Mouse (Mus musculus): ENCODE measurements around the gene Cfap69.
A peak's percentile ranks its signal among the peaks of the same experiment; 100 is the strongest.
"Not testable (repeated sequence)": the region's sequence is repeated elsewhere in the genome, so short reads cannot be mapped to it uniquely, and the experiment has no call there.

The Cfap69 gene

DNA sequence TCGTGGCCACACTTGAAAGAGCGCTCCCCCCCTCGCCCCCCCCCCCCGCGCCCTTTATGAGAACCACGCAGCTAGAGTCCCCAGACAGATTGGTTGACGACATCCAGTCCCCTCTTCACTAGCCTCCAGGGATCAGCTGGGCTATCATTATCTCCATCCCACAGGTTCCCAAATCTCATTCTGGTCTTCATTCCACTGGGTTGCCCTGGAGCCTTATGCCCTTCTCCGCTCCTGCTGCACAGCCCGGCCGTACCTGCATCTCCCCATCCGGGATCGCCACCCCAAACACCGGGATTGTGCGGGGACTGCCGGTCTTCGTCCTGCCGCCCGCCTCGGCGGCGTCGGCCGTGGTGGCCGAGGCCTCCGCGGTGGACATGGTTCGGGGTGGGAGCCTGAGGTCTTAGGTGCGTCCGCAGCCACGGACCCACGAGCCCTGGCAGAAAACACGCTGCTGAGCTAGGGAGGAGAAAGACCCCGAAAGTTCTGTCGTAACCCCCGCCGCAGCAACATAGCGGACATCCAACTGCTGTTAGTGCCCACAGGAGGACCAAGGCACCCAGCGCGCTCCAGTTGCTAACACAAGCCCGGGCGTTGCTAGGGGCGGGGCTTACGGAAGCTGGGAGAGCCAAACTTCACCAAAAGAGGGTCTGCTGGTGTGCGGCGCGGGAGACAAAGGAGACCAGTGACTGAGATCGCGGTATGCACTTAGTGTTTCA lies at the start of gene Cfap69:
Gene Cfap69, minus strand, starts transcription at position 585 of the 716 bp plus-strand sequence.
- DNase-seq (ENCODE audit: low read depth, low spot score): peak; percentile 68

DNA sequence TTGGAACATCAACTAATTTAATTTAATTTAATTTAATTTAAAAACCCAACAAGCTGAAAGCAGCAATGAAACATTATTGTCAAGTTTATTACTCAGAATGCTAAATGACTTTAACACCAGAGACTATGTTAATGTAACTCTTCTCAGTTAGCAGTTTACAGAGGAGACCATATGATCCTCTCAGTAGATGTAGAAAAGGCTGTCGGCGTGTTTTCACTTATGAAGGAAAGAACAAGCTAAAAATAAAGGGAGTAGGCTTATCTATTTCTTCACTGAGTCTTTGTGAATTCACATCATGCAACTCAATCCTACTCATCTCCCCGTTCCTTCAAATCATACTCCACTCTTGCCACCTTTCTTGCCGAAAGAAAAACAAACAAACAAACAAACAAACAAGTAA lies 47.0 kb upstream of the Cfap69 start:
- peak; percentile 44 for DNase-seq (ENCODE audit: low read depth, low spot score)

DNA sequence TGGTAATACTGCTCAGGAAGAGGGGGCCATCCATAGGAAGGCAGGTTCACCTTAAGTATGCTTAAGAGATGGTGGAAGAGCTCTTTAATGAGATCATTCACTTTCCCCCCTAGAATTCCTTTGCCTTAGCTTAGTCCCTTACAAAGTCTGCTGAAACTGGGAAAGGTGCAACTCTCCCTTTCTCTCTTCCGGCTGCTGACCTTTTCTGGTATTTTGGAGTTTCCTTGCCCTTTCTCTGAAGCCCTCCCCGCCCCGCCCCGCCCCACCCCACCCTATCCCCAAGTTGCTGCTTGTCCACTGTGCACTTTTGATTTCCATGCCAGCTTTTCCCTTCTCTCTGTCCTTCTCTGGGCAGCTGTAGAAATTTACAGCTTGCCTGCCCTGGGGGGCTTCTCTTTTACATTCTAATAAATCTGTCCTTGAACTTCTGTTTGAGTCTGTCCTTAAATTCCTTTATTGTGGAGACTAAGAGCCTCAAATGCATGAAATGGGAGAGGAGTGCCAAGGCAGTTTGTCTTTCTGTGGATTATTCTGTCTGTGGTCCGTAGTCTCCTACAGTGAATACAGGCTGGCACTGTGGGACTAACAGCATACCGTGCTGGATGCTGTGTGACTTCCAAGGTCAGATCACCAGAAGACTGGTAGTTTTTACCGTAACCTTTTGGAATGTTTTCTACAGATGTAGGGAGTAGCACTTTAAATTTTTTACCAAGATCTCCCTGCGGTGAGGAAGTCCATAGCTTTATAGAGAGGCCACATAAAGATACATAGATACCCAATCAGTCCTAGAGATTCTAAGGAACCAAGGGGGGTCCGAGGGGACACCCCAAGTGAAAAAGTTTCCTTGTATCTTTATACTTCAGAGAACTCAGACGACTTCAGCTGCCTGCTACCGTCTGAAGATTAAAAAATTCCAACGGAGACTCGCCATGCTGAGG lies 43.6 kb upstream of the Cfap69 start:
- DNase-seq (ENCODE audit: low read depth, low spot score): no peak

DNA sequence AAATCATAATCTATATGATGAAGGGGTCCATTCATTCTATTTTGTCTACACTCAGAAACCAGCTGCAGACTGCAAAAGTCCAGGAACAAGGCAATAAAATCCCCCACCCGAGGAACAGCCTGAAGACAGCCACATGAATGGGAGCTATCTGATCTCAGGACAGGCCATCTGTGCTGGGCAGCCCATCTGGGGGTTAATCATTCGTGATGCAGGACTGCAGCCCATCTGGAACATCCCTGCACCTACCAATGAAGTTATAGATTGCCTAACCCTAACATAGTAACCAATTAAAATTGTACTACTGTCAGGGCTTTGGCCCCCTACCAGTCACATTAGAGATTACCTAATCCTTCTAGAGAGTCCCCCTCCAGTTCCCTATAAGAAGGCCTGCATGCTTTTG lies 41.0 kb upstream of the Cfap69 start:
- no peak for DNase-seq (ENCODE audit: low read depth, low spot score)

DNA sequence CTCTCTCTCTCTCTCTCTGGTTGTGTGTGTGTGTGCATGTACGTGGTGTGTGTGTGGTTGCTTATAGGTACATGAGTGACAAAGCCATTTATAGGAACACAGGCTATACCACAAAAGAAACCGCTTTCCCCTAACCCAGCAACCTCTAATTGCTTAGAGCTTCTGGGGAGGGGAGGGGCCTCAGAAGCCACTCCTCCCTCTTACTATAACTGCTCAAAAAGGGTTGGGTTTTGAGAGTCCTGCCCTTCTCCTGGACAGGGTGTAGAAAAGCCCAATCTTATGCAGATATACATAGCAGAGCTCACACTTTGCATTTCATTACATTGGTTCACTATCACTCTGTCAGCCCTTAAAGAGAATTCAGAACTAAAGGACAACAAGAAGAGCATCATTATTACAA lies 36.3 kb upstream of the Cfap69 start:
- DNase-seq (ENCODE audit: low read depth, low spot score): no peak

DNA sequence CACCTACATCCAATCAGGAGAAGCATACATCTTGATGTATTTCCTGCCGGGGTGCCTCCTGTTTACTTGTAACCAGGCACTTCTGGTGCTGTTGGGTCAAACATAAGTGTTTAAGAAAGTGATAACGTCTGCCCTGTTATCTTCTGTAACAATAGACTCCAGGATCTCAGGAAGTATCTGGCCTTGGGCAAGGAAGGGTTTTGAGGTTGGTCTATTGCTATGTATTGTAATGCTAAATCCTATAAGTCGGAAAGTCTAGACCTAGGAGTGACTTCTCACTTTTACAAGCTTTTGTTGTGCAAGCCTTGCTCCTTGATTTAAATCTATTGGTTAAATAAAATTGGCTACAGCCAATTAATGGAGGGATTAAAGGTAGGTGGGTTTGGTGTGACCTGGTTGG lies 34.8 kb upstream of the Cfap69 start:
- no peak for DNase-seq (ENCODE audit: low read depth, low spot score)

DNA sequence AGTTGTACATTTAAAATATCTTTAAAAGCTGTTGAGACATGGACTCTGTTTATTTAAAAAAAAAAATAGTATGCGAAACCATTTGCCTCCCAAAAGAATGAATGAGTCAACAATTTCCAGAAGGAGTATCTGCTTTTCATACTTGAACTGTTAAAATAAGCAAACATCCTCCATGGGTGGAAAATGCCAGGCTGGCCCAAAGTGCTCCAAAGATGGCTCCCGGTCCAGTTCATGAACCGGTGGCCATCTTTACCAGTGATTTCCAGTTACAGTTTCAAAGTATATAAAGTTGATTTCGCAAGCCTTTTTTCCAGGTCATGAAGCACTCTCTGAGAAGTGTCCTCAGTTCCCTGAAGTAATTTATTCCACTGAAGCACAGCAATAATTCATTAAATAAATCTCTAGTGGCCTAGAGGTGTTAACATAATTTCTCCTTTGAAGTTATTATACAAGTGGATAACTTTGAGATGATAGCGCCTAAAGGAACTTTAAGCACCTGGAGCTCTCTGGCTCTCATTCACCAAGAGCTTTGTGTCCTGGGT lies 31.4 kb upstream of the Cfap69 start:
- DNase-seq (ENCODE audit: low read depth, low spot score): no peak

DNA sequence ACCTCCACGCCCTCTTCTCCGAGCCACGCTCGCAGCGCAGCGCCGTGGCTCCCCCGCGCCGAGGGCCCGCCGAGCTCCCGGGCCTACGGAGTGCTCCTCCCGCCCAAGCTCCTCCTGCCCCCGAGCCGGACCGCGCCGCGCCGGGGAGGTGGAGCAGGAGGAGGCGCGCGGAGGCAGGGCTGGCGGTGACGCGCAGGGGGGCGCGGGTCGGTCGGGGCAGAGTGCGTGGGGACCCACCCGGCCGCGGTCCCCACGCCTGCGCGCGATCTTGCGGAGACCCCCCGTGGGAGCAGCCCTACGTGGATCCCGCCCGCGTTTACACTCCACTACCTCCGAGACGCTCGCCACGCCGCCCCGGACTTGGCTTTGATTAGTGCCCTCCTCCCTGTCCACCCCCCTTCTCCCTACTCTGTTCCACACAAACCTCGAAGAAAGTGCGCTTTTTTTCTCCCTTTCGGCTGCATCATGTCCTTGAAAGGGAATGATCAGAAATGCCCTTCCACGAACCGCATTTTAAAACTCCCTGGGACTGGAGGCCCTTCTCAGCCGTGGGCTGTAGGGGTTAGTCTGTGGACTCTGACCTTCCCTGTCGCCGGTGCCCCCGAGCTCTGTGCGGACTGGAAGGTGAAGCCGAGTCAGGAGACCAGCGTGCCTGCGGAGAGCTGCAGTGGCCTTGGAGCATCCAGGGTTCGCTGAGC lies 30.1 kb upstream of the Cfap69 start, which contains the start of gene Steap2:
Gene Steap2, minus strand, starts transcription at position 623 of the 698 bp plus-strand sequence.
- no peak for DNase-seq (ENCODE audit: low read depth, low spot score)

DNA sequence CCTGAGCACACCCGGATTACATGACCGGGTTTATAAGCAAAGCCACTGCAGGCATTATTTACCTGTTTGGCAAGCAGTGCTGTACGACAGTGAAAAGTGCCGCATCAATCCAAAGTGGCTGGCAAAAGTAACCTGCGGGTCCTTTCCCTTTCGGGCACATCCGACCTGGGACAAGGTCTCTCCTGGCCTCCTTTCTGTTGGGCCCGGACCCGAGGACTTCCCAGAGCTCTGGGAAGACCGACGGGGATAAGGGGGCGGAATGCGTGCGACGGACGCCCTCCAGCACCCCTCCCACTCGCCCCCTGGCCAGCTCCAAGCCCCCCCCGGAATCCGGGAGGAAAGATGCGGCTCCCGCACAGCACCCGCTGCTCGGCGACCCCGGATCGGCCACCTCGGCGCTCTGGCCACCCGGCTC lies 29.5 kb upstream of the Cfap69 start:
- DNase-seq (ENCODE audit: low read depth, low spot score): no peak

DNA sequence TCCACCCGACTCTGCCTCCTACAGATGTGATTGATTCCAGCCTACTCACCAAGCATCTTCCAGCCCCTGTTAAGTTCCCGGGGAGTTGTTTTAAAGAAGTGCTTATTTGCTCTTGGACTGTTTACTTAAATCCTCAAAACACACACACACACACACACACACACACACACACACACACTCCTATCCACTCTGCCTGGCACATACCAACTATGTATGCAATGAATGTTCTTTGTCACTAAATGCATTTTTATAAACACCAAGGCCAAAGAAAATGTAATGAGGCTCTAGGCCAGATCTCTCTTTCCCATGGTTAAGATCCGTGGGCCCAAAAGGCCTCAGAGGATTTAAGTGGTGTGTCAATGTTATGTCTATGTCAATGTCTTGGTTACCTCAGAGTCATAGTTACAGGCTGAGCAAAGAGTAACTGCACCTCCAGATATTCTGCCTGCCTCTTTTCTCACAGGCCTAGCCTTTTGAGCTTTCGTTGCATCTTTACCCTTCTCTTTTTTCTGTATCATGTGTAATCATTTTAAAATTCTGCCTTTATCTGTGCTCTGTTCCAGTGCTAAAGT lies 28.2 kb upstream of the Cfap69 start:
- DNase-seq (ENCODE audit: low read depth, low spot score): no peak

DNA sequence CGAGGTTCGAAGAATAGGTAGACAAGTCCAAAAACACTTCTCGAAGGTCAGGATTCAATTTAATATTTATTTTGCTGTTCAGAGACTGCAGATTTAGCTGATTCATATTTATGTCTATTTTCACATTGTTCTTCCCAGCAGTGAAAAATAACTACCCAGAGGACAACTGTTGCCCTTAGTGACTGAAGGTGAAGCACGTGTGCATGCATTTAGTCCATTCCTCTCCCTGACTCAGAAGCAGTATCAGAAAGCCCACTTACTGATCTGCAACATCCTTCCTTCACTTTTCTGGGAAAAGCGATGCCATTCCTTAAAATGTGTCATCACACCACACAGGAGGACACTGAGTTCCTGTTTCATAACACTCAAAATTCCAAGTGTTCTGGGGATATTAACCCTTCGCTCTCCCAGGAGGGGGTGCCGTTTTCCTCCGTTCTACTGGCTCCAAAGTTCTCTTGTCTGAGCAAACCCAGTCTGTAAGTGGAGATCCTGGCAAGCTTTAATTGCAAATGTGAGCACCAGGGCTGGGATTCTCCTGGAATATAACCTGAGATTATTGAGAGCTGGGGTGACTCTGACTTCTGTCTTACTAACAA lies 25.0 kb upstream of the Cfap69 start:
- no peak for DNase-seq (ENCODE audit: low read depth, low spot score)

DNA sequence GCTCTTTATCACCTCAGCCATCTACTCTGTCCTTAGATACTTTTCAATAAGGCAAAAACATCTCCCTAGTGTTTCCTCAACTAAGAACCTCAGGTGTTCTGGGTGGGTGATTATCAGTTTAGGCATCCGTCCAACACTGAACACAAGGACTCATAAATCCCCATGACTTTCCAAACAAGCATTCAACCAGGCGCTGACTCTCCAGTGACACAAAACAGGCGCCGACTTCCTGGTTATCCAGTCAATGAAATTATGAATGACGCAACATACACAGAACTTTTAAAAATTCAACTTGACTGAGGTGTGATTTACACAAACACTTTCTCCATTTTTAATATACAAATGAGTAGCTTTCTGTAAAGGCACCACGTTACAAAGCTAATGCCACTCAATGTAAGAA lies 24.2 kb upstream of the Cfap69 start:
- no peak for DNase-seq (ENCODE audit: low read depth, low spot score)

DNA sequence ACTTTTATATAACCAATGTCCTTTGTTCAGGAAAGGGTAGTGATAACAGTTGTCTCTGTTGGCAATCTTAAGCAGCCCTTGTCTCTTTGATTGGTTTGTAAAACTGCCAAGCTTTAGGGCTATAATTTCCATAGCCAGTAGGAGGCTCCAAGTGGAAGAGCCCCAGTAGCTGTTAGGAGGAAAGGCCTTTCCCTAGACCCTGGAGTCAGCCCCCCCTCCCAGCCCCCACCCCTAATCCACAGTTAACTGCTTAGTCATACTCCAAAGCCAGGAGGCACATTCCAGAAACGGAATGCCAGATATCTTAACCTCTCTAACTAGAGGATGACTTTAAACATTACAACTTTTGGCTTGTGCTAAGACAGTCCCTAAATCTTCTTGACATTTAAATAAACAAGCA lies 22.9 kb upstream of the Cfap69 start:
- DNase-seq (ENCODE audit: low read depth, low spot score): no peak

DNA sequence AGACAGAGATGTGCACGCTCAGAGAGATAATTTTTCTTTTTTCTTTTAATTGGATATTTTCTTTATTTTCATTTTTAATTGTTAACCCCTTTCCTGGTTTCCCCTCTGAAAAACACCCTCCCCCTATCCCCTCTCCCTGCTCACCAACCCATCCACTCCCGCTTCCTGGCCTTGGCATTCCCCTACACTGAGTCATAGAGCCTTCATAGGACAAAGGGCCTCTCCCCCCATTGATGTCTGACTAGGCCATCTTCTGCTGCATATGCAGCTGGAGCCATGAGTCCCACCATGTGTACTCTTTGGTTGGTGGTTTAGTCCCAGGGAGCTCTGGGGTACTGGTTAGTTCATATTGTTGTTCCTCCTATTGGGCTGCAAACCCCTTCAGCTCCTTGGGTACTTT lies 20.9 kb upstream of the Cfap69 start:
- DNase-seq (ENCODE audit: low read depth, low spot score): not testable (repeated sequence)

DNA sequence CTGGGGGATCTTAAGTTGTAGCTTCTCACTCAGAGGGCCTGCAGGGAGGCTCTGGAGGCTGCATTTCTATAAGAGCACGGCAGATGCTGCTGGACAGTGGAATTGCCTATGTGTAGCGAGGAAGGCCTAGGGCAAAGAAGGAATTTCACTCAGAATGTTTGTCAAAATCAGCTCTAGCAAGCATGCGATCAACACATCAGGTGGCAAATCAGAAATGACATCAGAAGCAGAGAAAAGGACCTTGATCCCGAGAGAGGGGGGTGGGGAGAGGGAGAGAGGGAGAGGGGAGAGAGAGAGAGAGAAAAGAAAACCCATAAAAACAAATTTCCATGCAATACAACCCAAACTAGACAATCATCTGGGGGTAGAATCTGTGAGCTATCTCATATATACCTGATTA lies 19.3 kb upstream of the Cfap69 start:
- no peak for DNase-seq (ENCODE audit: low read depth, low spot score)

DNA sequence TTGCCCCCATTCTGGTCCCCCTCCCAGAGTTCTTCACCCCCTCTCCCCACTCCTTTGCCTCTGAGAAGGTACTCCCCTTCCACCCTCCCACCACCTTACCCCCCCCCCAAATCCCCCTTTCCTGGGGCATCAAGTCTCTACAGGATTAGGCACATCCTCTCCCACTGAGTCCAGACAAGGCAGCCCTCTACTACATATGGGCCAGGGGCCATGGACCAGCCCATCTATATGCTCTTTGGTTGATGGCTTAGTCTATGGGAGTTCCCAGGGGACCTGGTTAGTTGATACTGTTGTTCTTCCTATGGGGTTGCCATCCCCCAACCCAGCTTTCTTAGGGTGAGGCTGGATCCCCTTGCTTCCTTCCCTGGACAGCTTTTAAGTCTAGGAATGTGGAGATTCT lies 15.4 kb upstream of the Cfap69 start:
- no peak for DNase-seq (ENCODE audit: low read depth, low spot score)

DNA sequence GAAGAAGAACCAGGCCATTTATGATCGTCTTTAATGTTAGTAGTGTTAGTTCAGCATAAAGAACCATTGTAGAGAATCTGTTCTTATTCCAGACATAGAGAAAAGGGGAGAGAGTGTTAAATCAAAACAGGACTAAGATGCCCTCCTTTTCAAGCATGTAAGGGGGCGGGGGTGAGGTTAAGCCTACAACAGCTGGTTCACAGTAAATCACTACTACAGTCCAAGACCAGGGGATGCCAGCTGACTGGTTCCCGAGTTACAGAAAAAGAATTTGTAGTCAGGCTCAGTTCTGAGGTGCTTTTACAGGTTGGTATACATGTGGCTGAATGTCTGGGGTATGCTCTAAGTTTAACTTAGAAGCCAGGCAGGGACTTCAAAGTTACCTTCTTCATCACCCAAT lies 12.0 kb upstream of the Cfap69 start:
- DNase-seq (ENCODE audit: low read depth, low spot score): no peak

DNA sequence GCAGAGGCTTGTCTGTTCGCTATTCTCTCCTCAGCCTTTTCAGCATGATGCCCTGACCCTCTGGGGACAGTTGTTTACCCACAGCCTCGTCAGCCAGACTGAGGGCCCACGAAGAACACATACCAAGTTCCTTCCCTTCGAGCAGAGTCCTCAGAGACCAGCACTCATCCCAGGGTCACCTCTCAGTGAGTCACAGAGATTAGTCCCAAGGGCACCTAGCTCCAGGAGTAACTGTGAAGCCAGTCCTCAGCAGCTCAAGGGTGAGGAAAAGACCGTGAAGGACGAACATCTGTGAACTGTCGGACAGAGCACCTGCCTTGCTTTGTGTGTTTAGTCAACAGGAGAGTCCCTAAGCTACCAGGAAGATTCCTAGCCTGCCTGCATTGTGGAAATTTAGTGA lies 4.9 kb upstream of the Cfap69 start:
- no peak for DNase-seq (ENCODE audit: low read depth, low spot score)

DNA sequence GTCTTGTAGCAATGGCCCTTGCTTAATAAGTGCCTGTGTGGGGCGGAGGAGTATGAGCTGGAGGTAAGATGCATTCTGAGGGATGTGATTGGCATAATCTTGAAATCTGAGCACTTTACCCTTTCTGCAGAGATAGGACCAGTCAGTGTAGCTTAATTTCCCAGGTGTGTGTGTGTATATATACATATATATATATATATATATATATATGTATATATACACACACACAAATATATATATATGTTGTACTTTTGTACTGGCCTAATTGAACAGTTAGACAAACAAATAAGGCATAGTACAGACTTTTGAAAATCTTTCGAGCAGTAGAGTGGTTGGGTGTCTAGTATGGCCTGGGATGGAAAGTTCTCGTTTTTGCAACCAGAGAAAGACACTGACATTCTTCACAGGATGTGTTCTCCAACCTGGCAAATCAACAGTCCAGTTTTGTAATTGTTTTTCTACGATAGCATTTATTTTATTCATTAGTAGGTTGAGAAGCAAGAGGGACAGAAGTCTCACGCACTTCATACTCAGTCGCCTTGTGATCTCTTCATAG lies 410 bp upstream of the Cfap69 start:
- no peak for DNase-seq (ENCODE audit: low read depth, low spot score)

DNA sequence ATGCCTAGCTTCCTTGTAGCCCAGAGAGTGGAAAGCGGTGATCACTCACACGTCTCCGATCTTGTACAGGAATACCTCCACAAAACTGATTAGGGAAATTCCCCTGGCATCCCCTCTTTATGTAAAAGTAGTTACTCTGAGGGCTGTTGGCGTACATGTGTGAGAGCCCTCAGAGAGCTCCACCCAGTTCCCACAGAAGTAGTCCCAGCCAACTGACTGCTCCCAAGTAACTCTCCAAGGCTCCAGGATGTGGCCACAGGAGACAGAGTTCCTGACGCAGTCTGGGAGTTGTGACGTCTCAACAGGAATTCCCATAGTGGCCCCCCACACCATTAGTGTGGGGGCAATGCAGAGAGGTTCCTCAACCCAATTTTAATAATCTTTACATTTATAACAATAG lies 982 bp downstream of the Cfap69 start:
- DNase-seq (ENCODE audit: low read depth, low spot score): no peak

DNA sequence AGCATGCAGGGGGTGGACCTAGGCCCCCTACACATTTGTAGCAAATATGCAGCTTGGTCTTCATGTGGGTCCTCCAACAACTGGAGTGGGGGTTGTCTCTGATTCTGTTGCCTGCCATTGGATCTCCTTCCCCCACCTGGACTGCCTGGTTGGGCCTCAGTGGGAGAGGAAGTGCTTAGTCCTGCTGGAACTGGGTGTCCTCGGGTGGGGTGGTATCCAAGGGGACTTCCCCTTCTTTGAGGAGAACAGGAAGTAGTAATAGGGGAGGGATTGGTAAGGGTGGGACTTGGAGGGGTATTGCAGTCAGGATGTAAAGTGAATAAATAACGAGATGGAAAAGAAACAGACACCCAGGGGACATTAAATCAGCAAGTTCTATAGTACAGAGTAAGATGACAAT lies 5.4 kb downstream of the Cfap69 start:
- no peak for DNase-seq (ENCODE audit: low read depth, low spot score)

Data from telencephalon, adult 2 months (tissue).